Mouse (Mus musculus): ENCODE data around the gene Chrna9.
A peak's percentile ranks its signal among the peaks of the same experiment; 100 is the strongest.

Gene Chrna9

GRCm38 (mm10) chr5:65919904-65920303 is 14.8 kb upstream of the Chrna9 start:
- DNase-seq (ENCODE audit: low spot score), result no peak

GRCm38 (mm10) chr5:65920701-65921426 is 13.9 kb upstream of the Chrna9 start:
- DNase-seq (ENCODE audit: low spot score), result no peak

GRCm38 (mm10) chr5:65921477-65922138 is 13.1 kb upstream of the Chrna9 start:
- no peak for DNase-seq (ENCODE audit: low spot score)

- no peak for DNase-seq (ENCODE audit: low spot score)
These were observed 8.1 kb upstream of the Chrna9 start for GRCm38 (mm10) chr5:65926666-65927065.

GRCm38 (mm10) chr5:65929162-65929561 is 5.6 kb upstream of the Chrna9 start:
- DNase-seq (ENCODE audit: low spot score), result no peak

GRCm38 (mm10) chr5:65930171-65930570 is 4.5 kb upstream of the Chrna9 start:
- no peak for DNase-seq (ENCODE audit: low spot score)

- no peak for DNase-seq (ENCODE audit: low spot score)
These were observed 1.5 kb upstream of the Chrna9 start for GRCm38 (mm10) chr5:65933258-65933657.

- no peak for DNase-seq (ENCODE audit: low spot score)
These were observed 957 bp upstream of the Chrna9 start for GRCm38 (mm10) chr5:65933764-65934163.

- DNase-seq (ENCODE audit: low spot score), result no peak
These were observed 2.4 kb downstream of the Chrna9 start for GRCm38 (mm10) chr5:65937011-65937726.

- peak; percentile 75 for DNase-seq (ENCODE audit: low spot score)
These were observed 3.4 kb downstream of the Chrna9 start for GRCm38 (mm10) chr5:65937998-65938715.

- DNase-seq (ENCODE audit: low spot score), result no peak
These were observed 6.4 kb downstream of the Chrna9 start for GRCm38 (mm10) chr5:65941145-65941544.

- no peak for DNase-seq (ENCODE audit: low spot score)
These were observed 15.1 kb downstream of the Chrna9 start for GRCm38 (mm10) chr5:65949822-65950221.

- DNase-seq (ENCODE audit: low spot score), result no peak
These were observed 15.5 kb downstream of the Chrna9 start for GRCm38 (mm10) chr5:65950236-65950635.

GRCm38 (mm10) chr5:65950679-65951512 is 16.2 kb downstream of the Chrna9 start:
- DNase-seq (ENCODE audit: low spot score), result no peak

GRCm38 (mm10) chr5:65951513-65951909 is 16.8 kb downstream of the Chrna9 start:
- no peak for DNase-seq (ENCODE audit: low spot score)

GRCm38 (mm10) chr5:65954130-65955080 is 19.7 kb downstream of the Chrna9 start:
- no peak for DNase-seq (ENCODE audit: low spot score)

GRCm38 (mm10) chr5:65955343-65956143 is 20.8 kb downstream of the Chrna9 start:
- DNase-seq (ENCODE audit: low spot score), result peak; percentile 80

- no peak for DNase-seq (ENCODE audit: low spot score)
These were observed 21.7 kb downstream of the Chrna9 start for GRCm38 (mm10) chr5:65956144-65957008.

Measured in urinary bladder, postnatal 25 days (tissue).